Mouse (Mus musculus): ENCODE measurements around the gene Vps13c. TPM values are rescaled to one million over a fixed set of nuclear protein-coding genes. Genes with fewer than 3 reads are reported as not detected.

The Vps13c gene
- 5.4 and 15.9 TPM in 2 replicates for polyA plus RNA-seq (2012)

GRCm38 (mm10) chr9:67839981-67840859, at the start of gene Vps13c:
Gene Vps13c, plus strand, starts transcription at chr9:67840396.
- no peak for TF ChIP-seq GATA1 (IDR thresholded peaks at IDR 0.05; ENCODE audit: low read length)

DNA sequence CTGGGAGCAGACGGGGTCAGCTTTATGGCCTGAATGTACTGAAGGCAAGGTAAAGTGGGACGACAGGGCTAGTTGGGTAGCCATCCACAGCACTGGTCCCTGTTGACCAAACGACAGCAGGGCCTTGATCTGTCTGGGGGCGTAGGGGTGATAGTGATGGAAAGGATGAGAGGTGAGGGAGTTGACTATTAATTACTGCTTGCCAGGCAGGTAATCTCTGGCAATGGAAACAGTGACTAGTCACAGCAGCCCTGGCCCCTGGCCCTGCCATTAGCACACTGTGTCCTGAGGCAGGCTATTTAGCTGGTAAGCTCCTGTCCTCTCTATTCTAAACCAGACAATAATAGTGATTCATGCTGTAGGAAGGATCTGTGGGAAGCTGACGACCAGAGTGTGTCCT, 47.8 kb upstream of the Vps13c start:
- TF ChIP-seq GATA1 (IDR thresholded peaks at IDR 0.05; ENCODE audit: low read length), result no peak

- TF ChIP-seq GATA1 (IDR thresholded peaks at IDR 0.05; ENCODE audit: low read length), result no peak
These were observed 46.7 kb upstream of the Vps13c start for GRCm38 (mm10) chr9:67793501-67793900.

DNA sequence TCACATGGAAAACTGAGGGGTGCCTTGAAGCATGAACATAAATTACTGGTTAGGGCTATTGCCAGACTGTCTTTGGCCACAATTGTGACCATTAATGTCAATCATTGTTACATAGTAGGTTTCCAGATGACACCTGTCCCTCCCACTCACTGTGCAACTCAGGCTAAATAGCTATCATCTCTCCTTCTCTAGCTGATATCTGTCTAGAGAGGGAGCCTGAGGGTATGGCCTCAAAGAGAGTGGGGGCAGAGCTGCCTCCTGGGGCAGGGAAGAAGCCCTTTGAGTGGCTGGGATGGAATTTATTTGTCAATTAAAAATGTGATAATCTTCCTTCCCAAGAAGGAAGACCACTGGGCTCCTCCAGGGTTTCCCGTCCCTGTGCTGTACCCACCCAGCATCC, 46.0 kb upstream of the Vps13c start:
- no peak for TF ChIP-seq GATA1 (IDR thresholded peaks at IDR 0.05; ENCODE audit: low read length)

GRCm38 (mm10) chr9:67794668-67795067, 45.5 kb upstream of the Vps13c start:
- no peak for TF ChIP-seq GATA1 (IDR thresholded peaks at IDR 0.05; ENCODE audit: low read length)

- no peak for TF ChIP-seq GATA1 (IDR thresholded peaks at IDR 0.05; ENCODE audit: low read length)
These were observed 45.0 kb upstream of the Vps13c start for GRCm38 (mm10) chr9:67795205-67795675.

DNA sequence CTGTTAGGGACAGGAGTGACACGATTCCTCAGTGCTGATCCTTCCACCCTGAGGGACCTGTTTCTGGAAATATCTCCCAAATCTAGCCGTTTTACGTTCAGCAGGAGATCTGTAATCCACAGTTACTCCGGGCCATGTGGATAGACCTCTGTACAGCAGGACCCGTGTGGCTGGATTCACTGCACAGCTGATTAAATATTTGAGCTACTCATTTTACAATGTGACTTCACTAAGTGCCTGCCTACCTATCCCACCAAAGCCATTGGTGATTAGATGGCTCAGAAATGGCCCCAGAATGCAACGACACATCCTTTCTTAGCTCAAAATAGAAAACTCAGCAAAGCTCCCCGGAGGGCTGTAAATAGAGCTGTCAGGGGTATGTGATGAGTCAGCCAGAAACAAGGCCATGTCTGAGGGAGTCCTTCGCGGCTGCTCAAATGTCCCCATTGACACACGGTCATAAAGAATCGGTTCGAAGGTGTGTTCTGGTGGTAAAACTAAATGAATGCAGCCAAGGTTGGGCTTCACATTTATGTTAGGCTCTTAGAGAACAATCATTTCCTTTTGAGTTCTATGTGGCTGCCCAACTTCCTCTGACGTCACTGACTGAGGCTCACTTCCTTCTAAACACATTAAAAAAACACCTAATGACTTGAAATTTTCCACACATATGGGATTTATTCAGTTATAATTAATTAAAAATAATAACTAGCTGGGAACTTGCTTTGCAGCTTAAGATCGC, 40.9 kb upstream of the Vps13c start:
- TF ChIP-seq GATA1 (IDR thresholded peaks at IDR 0.05; ENCODE audit: low read length), result no peak

GRCm38 (mm10) chr9:67802241-67802640, 38.0 kb upstream of the Vps13c start:
- no peak for TF ChIP-seq GATA1 (IDR thresholded peaks at IDR 0.05; ENCODE audit: low read length)

- TF ChIP-seq GATA1 (IDR thresholded peaks at IDR 0.05; ENCODE audit: low read length), result no peak
These were observed 33.2 kb upstream of the Vps13c start for GRCm38 (mm10) chr9:67807000-67807399.

GRCm38 (mm10) chr9:67810527-67810926, 29.7 kb upstream of the Vps13c start:
- no peak for TF ChIP-seq GATA1 (IDR thresholded peaks at IDR 0.05; ENCODE audit: low read length)

- TF ChIP-seq GATA1 (IDR thresholded peaks at IDR 0.05; ENCODE audit: low read length), result no peak
These were observed 29.1 kb upstream of the Vps13c start for GRCm38 (mm10) chr9:67811116-67811515.

- no peak for TF ChIP-seq GATA1 (IDR thresholded peaks at IDR 0.05; ENCODE audit: low read length)
These were observed 27.0 kb upstream of the Vps13c start for GRCm38 (mm10) chr9:67813171-67813570.

DNA sequence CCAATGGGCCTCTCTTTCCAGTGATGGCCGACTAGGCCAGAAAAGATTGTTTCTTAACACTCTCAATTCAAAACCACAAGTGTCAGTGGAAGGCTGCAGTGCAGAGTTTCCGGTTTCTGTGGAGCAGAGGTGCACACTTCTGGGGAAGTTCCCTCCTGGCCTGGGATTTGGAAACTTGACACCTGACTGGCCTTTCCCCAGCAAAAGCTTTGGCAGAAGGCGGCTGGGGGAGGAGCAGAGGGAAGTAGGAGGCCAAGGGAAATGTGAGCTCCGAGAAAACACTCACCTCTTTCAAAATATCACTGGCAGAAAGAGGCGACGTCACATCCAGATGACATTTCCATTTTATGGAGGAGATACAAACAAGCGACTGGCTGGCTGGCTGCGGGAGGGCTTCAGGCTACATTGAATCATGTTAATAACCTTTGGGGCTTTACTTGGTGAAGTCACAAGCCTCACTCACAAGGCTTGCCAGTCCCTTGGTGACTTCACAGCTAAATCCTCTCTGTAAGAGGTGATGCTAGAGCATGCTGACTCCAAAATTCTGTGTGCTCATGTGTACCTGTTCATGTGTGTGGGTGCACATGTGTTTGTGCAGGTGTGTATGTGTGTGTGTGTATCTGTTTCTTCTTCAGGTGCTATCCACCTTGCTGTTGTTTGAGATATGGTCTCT, 26.4 kb upstream of the Vps13c start:
- TF ChIP-seq GATA1 (IDR thresholded peaks at IDR 0.05; ENCODE audit: low read length), result no peak

GRCm38 (mm10) chr9:67816172-67816928, 23.8 kb upstream of the Vps13c start:
- TF ChIP-seq GATA1 (IDR thresholded peaks at IDR 0.05; ENCODE audit: low read length), result no peak

Measured in G1E-ER4 (cell line).